Mouse (Mus musculus): ENCODE data around the gene Efcab9.

Gene Efcab9

GRCm38 (mm10) chr11:32488808-32489670, 42.8 kb downstream of the Efcab9 start:
- DNase-seq: no peak

DNA sequence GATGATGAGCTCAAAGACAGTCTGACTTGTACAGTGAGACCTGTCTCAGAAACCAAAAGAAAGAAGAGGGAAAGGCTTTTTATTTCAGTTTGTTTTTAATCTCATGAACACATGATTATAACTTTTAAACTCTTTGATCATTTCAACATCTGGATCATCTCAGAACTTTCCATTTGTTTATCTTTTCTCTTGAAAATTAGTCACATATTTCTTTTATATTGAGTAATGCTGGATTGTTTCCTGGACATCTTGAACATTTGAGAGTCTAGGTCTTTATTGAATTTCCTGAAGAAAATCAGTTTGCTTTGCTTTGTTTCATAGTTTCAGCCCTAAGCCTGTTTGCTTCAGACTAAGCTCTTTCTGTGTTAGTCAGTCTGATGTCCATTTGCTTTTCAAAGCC, 43.5 kb downstream of the Efcab9 start:
- no peak for DNase-seq

DNA sequence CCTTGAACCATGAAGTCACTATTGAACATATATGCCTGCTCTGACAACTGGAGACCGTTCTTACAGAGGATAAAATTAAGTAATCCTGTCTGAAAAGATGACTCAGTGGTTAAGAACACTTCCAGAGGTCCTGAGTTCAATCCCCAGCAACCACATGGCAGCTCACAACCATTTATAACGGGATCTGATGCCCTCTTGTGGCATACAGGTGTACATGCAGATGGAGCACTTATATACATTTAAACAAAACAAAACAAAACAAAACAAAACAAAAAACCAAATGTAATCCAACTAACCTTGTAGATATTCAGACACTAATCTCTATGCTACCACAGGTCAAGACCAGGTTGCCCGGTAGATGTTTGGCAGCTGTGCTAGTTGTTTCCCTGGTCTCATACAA, 44.4 kb downstream of the Efcab9 start:
- DNase-seq: no peak

DNA sequence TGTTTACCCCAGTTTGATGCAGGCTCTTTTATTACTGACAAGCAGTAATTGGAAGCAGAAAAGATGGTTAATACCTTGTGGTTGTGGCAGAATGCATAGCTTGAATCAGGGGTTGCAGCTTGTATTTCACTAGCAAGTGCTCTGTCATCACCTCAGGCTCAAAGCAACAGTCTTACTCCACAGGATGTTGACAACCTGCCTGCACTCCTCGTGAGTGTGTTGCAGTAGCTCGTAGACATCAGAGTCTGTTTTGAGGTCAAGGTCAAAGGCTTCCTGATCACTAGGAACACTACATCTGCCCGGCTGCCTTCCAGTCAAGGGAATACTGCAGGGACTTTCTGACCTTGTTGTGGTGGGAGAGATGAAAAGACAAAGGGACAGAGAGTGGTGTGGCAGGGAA, 45.3 kb downstream of the Efcab9 start:
- no peak for DNase-seq

DNA sequence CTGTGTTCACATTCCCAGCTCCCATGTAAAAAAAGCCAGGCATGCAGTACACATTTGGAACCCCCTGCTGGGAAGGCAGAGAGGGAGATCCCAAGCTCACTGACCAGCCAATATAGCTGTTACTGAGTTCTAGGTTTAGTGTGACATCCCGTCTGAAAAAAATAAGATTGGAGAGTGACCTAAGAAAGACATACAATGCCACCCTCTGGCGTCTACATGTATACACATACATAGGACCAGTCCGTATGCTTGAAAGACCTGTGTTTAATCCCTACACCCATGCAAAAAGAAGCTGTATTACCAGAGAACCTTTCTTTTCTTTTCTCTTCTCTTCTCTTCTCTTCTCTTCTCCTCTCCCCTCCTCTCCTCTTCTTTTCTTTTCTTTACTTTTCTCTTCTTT, 46.6 kb downstream of the Efcab9 start:
- DNase-seq: no peak

GRCm38 (mm10) chr11:32481525-32481924, 50.4 kb downstream of the Efcab9 start:
- no peak for DNase-seq

- DNase-seq: no peak
These were observed 56.2 kb downstream of the Efcab9 start for GRCm38 (mm10) chr11:32475487-32476236.

- DNase-seq: no peak
These were observed 57.2 kb downstream of the Efcab9 start for GRCm38 (mm10) chr11:32474725-32475124.
